Mouse (Mus musculus): ENCODE results near the gene Pxmp4. TPM values are rescaled to one million over a fixed set of nuclear protein-coding genes. Genes with fewer than 3 reads are reported as not detected.
A peak's percentile ranks its signal among the peaks of the same experiment; 100 is the strongest.

Pxmp4 gene
- polyA plus RNA-seq, 1 experiment = 118 TPM

GRCm38 (mm10) chr2:154630531-154630930 lies 27.0 kb upstream of the Pxmp4 start:
- DNase-seq = no peak
- no peaks in the 10 kb centered on the region for H3K27me3 ChIP-seq (replicated peaks; ENCODE audit: control insufficient read depth, insufficient read depth, low read length)
- 88% methylated on average over 5 of the region's 5 CpGs for WGBS
- H3K36me3 ChIP-seq (ENCODE audit: control insufficient read depth, insufficient read depth, low read length) = 0 out of 2 replicates have a peak, but pooled peaks cover 3% of the 10 kb centered on the region
- H3K4me3 ChIP-seq (ENCODE audit: insufficient read depth, low read depth, low read length) = no peak overlapping the region
- no peak overlapping the region for H3K27ac ChIP-seq (ENCODE audit: insufficient read depth, low read depth, low read length)
- no peak for TF ChIP-seq CTCF (conservative IDR thresholded peaks at IDR 0.05; ENCODE audit: insufficient read depth, insufficient read length, low read depth, low read length)
- no peaks in the 10 kb centered on the region for H3K4me1 ChIP-seq (ENCODE audit: control insufficient read depth, insufficient read depth, low read length)

GRCm38 (mm10) chr2:154624137-154624536 lies 20.6 kb upstream of the Pxmp4 start:
- no peak for TF ChIP-seq CTCF (conservative IDR thresholded peaks at IDR 0.05; ENCODE audit: insufficient read depth, insufficient read length, low read depth, low read length)
- TF ChIP-seq POLR2A (IDR thresholded peaks at IDR 0.05; ENCODE audit: low read depth, low read length) = no peak
- DNase-seq = no peak
- Histone ChIP-seq H3K27me3 (replicated peaks; ENCODE audit: control insufficient read depth, insufficient read depth, low read length) (no peaks in the 10 kb centered on the region), H3K4me3 (ENCODE audit: insufficient read depth, low read depth, low read length) (no peak overlapping the region), H3K27ac (ENCODE audit: insufficient read depth, low read depth, low read length) (no peak overlapping the region), H3K36me3 (ENCODE audit: control insufficient read depth, insufficient read depth, low read length) (no peaks in the 10 kb centered on the region), H3K4me1 (ENCODE audit: control insufficient read depth, insufficient read depth, low read length) (no peaks in the 10 kb centered on the region)

GRCm38 (mm10) chr2:154621684-154622083 lies 18.2 kb upstream of the Pxmp4 start:
- H3K4me3 ChIP-seq (ENCODE audit: insufficient read depth, low read depth, low read length) = no peak overlapping the region
- peak; percentile 63 for DNase-seq
- H3K36me3 ChIP-seq (ENCODE audit: control insufficient read depth, insufficient read depth, low read length) = no peaks in the 10 kb centered on the region
- no peaks in the 10 kb centered on the region for H3K4me1 ChIP-seq (ENCODE audit: control insufficient read depth, insufficient read depth, low read length)
- 52% methylated on average over 5 of the region's 5 CpGs for WGBS
- no peaks in the 10 kb centered on the region for H3K27me3 ChIP-seq (replicated peaks; ENCODE audit: control insufficient read depth, insufficient read depth, low read length)
- TF ChIP-seq CTCF (conservative IDR thresholded peaks at IDR 0.05; ENCODE audit: insufficient read depth, insufficient read length, low read depth, low read length) = peak; percentile 34; the same call in 1 of the 2 replicates
- TF ChIP-seq POLR2A (IDR thresholded peaks at IDR 0.05; ENCODE audit: low read depth, low read length) = no peak
- no peak overlapping the region for H3K27ac ChIP-seq (ENCODE audit: insufficient read depth, low read depth, low read length)

GRCm38 (mm10) chr2:154617061-154617460 lies 13.6 kb upstream of the Pxmp4 start:
- H3K27me3 ChIP-seq (replicated peaks; ENCODE audit: control insufficient read depth, insufficient read depth, low read length) = no peaks in the 10 kb centered on the region
- H3K27ac ChIP-seq (ENCODE audit: insufficient read depth, low read depth, low read length) = no peak overlapping the region
- WGBS = 93% methylated on average over 3 of the region's 3 CpGs
- peaks cover 7% of the 10 kb centered on the region; the same call in 1 of the 2 replicates for H3K4me1 ChIP-seq (ENCODE audit: control insufficient read depth, insufficient read depth, low read length)
- no peak overlapping the region for H3K4me3 ChIP-seq (ENCODE audit: insufficient read depth, low read depth, low read length)
- DNase-seq = no peak
- H3K36me3 ChIP-seq (ENCODE audit: control insufficient read depth, insufficient read depth, low read length) = no peaks in the 10 kb centered on the region
- TF ChIP-seq CTCF (conservative IDR thresholded peaks at IDR 0.05; ENCODE audit: insufficient read depth, insufficient read length, low read depth, low read length) (no peak), POLR2A (IDR thresholded peaks at IDR 0.05; ENCODE audit: low read depth, low read length) (no peak)

GRCm38 (mm10) chr2:154615674-154616073 lies 12.2 kb upstream of the Pxmp4 start:
- H3K4me3 ChIP-seq (ENCODE audit: insufficient read depth, low read depth, low read length) = no peak overlapping the region
- H3K4me1 ChIP-seq (ENCODE audit: control insufficient read depth, insufficient read depth, low read length) = peaks cover 7% of the 10 kb centered on the region; the same call in 1 of the 2 replicates
- 69% methylated on average over 5 of the region's 5 CpGs for WGBS
- no peak for TF ChIP-seq POLR2A (IDR thresholded peaks at IDR 0.05; ENCODE audit: low read depth, low read length)
- no peak for TF ChIP-seq CTCF (conservative IDR thresholded peaks at IDR 0.05; ENCODE audit: insufficient read depth, insufficient read length, low read depth, low read length)
- peak overlapping the region; percentile 74; the same call in 1 of the 2 replicates for H3K27ac ChIP-seq (ENCODE audit: insufficient read depth, low read depth, low read length)
- no peaks in the 10 kb centered on the region for H3K36me3 ChIP-seq (ENCODE audit: control insufficient read depth, insufficient read depth, low read length)
- DNase-seq = no peak
- H3K27me3 ChIP-seq (replicated peaks; ENCODE audit: control insufficient read depth, insufficient read depth, low read length) = no peaks in the 10 kb centered on the region

DNA sequence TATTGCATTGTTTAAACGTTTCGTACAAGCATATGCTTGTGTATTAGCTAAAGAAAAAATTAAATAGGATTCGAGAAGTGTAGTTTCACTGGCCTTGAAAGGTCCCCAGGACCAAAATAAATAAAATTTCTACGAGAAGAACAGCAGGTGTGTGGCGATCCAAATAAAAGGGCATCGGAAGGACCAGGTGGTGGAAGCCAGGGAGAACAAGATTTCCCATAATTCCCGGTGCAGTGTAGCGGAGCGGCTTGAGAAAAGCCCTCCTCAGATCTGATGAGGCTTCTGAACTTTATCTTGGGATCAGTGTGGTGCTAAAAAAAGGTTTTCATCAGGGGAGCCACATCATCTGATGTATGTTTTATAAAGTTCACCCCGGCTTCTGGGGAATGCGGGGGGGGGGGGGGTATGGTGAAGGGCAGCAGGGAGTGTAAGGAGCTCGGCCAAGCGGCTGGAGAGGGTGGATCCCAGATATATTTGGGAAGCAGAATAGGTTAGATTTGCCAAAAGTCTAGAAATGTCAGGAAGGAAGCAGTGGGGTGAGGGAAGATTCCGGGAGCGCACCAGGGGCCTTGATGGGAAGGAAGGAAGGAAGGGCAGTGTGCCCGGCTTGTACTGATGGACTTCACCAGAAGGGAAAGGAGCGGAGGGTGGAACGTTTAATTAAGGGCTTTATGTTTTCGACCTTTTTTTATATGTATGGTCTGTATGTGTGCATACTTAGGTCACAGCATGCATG lies 11.5 kb upstream of the Pxmp4 start:
- H3K4me3 ChIP-seq (ENCODE audit: insufficient read depth, low read depth, low read length) = peak overlapping the region; percentile 9
- DNase-seq = peak; percentile 39

More for the DNA sequence above, 11.5 kb upstream of the Pxmp4 start:
- Histone ChIP-seq H3K27ac (ENCODE audit: insufficient read depth, low read depth, low read length) (peak overlapping the region; percentile 74), H3K36me3 (ENCODE audit: control insufficient read depth, insufficient read depth, low read length) (no peaks in the 10 kb centered on the region), H3K4me1 (ENCODE audit: control insufficient read depth, insufficient read depth, low read length) (peaks cover 7% of the 10 kb centered on the region; the same call in 1 of the 2 replicates), H3K27me3 (replicated peaks; ENCODE audit: control insufficient read depth, insufficient read depth, low read length) (no peaks in the 10 kb centered on the region)
- no peak for TF ChIP-seq CTCF (conservative IDR thresholded peaks at IDR 0.05; ENCODE audit: insufficient read depth, insufficient read length, low read depth, low read length)
- no peak for TF ChIP-seq POLR2A (IDR thresholded peaks at IDR 0.05; ENCODE audit: low read depth, low read length)
- 42% methylated on average over 19 of the region's 19 CpGs for WGBS
